In the genomic region with DNA sequence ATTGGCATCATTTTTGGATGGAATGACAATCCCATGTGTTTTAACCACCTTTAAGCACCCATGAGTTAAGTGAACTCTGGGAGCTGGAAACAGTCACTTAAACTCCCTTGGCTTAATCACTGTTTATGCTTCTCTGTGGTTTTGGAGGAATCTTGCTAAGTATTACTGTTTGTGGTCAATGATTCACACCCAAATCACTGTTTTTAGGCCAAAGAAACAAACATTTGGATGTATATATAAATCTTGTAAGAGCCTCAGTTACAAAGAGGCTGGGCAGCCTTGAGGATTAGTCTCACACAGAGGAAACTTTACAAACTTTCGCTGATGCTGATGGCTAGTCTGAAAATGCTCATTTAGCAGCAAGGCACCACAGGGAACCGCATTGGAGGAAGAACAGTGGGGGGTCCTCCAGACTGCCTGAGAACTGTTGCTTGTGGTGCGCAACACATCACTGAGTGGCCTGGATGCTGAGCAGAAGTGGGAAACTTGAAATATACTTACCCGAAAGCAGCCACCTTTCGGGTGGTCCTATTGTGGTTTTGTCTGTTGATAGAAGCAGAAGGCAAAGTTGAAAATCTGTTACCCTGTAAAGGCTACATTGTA, we compare ENCODE assay signal across 26 mouse cellular contexts. TPM values are rescaled to one million over a fixed set of nuclear protein-coding genes. Genes with fewer than 3 reads are reported as not detected.
DNase-seq lines count a peak whose midpoint lies in the region; ATAC-seq and TF ChIP-seq lines count a peak whose summit lies in the region.
"Had no signal": no experiment of that assay in that cellular context is flagged by ENCODE, and none has a peak within 500 bp of the region (broad histone marks: within the 10 kb centered on the region; RNA-seq: fewer than 3 reads in every experiment).

No protein-coding gene starts in this region.

- TF ChIP-seq EP300 in heart, adult 2 months (IDR thresholded peaks at IDR 0.05; ENCODE audit: insufficient read depth, low read depth, low read length), result no peak

- TF ChIP-seq POLR2A in heart, adult 2 months (IDR thresholded peaks at IDR 0.05; ENCODE audit: insufficient read depth, low read depth, low read length), result no peak

- no peak for TF ChIP-seq CTCF in heart, adult 2 months (IDR thresholded peaks at IDR 0.05)

- H3K9me3 ChIP-seq in embryonic facial prominence, embryonic 14.5 days (ENCODE audit: control insufficient read depth, low read length), result no peaks in the 10 kb centered on the region
- H3K9me3 ChIP-seq in embryonic facial prominence, embryonic 10.5 days, result no peaks in the 10 kb centered on the region
- no peaks in the 10 kb centered on the region for H3K9me3 ChIP-seq in embryonic facial prominence, embryonic 15.5 days (replicated peaks)
- H3K9me3 ChIP-seq: embryonic facial prominence, embryonic 12.5 days; intestine, embryonic 15.5 days; liver, embryonic 13.5 days; midbrain, embryonic 12.5 days had no signal

- peaks cover 4% of the 10 kb centered on the region; the same call in 1 of the 2 replicates for H3K4me1 ChIP-seq in embryonic facial prominence, embryonic 14.5 days (ENCODE audit: control insufficient read depth, insufficient read depth, low read length)
- H3K4me1 ChIP-seq in embryonic facial prominence, embryonic 10.5 days, result no peaks in the 10 kb centered on the region
- peaks cover 9% of the 10 kb centered on the region; the same call in 1 of the 2 replicates for H3K4me1 ChIP-seq in embryonic facial prominence, embryonic 15.5 days
- H3K4me1 ChIP-seq in heart, adult 2 months (ENCODE audit: control insufficient read depth, insufficient read depth, low read length), result no peaks in the 10 kb centered on the region
- H3K4me1 ChIP-seq: embryonic facial prominence, embryonic 12.5 days; intestine, embryonic 15.5 days; midbrain, embryonic 12.5 days had no signal

- H3K4me2 ChIP-seq in embryonic facial prominence, embryonic 14.5 days (ENCODE audit: low read depth, low read length), result no peak overlapping the region
- no peak overlapping the region for H3K4me2 ChIP-seq in embryonic facial prominence, embryonic 15.5 days (replicated peaks)
- H3K4me2 ChIP-seq: embryonic facial prominence, embryonic 12.5 days; heart, embryonic 11.5 days; intestine, embryonic 15.5 days; liver, embryonic 13.5 days; midbrain, embryonic 12.5 days had no signal

- no peaks in the 10 kb centered on the region for H3K27me3 ChIP-seq in embryonic facial prominence, embryonic 14.5 days (replicated peaks; ENCODE audit: control insufficient read depth, insufficient read depth, low read length)
- H3K27me3 ChIP-seq in embryonic facial prominence, embryonic 10.5 days (replicated peaks; ENCODE audit: low read depth, poor library complexity, severe bottlenecking), result no peaks in the 10 kb centered on the region
- H3K27me3 ChIP-seq in embryonic facial prominence, embryonic 15.5 days, result no peaks in the 10 kb centered on the region
- H3K27me3 ChIP-seq in heart, adult 2 months (ENCODE audit: control insufficient read depth, insufficient read depth, low read length), result no peaks in the 10 kb centered on the region
- H3K27me3 ChIP-seq: CH12.LX; embryonic facial prominence, embryonic 12.5 days; intestine, embryonic 15.5 days; liver, embryonic 13.5 days; midbrain, embryonic 12.5 days had no signal

- intact Hi-C loops in heart, adult 2 months (cut with DNase I), result no loop called here

- ATAC-seq in embryonic facial prominence, embryonic 14.5 days (ENCODE audit: low read depth), result no peak; the same call in 1 of the 2 replicates
- 0 out of 2 replicates have a peak, but pooled peaks have one; percentile 15 for ATAC-seq in embryonic facial prominence, embryonic 15.5 days (ENCODE audit: insufficient number of reproducible peaks, low FRiP score, low TSS enrichment, low read depth)
- ATAC-seq: hindbrain, embryonic 16.5 days; intestine, embryonic 15.5 days had no signal

- DNase-seq in embryonic facial prominence, embryonic 14.5 days (ENCODE audit: low spot score), result peak; percentile 47
- DNase-seq in embryonic facial prominence, embryonic 10.5 days (ENCODE audit: low spot score), result no peak
- peak; percentile 4 for DNase-seq in 416B (ENCODE audit: low read depth)
- peak; percentile 83 for DNase-seq in NIH3T3 (ENCODE audit: low read depth)
- DNase-seq in MN1 (ENCODE audit: low spot score), result no peak
- DNase-seq in heart, adult 2 months, result no peak
- DNase-seq in heart, adult 11 months, result no peak
- DNase-seq: adrenal gland, postnatal 36 days; cerebellum, adult 11 months; cerebellum, adult 9-11 months; gastrocnemius, adult 2 months; kidney, adult 8-10 months; kidney, postnatal 25 days; layer of hippocampus, postnatal 36 days; liver, embryonic 13.5 days; lung, adult 2 months; lung, postnatal 14 days; thymus, postnatal 25 days had no signal

- no peak overlapping the region for H3K9ac ChIP-seq in embryonic facial prominence, embryonic 14.5 days (ENCODE audit: low read depth, low read length)
- H3K9ac ChIP-seq in embryonic facial prominence, embryonic 15.5 days, result no peak overlapping the region
- no peak overlapping the region for H3K9ac ChIP-seq in heart, adult 2 months (ENCODE audit: low read depth, low read length)
- H3K9ac ChIP-seq: embryonic facial prominence, embryonic 12.5 days; intestine, embryonic 15.5 days; liver, embryonic 13.5 days; midbrain, embryonic 12.5 days had no signal

- no peak overlapping the region for H3K27ac ChIP-seq in embryonic facial prominence, embryonic 14.5 days (replicated peaks; ENCODE audit: low read depth, low read length)
- H3K27ac ChIP-seq in embryonic facial prominence, embryonic 10.5 days (replicated peaks), result no peak overlapping the region
- no peak overlapping the region for H3K27ac ChIP-seq in embryonic facial prominence, embryonic 15.5 days (replicated peaks)
- no peak overlapping the region for H3K27ac ChIP-seq in heart, adult 2 months
- H3K27ac ChIP-seq: embryonic facial prominence, embryonic 12.5 days; gastrocnemius, adult 2 months; intestine, embryonic 15.5 days; layer of hippocampus, adult 2 months; liver, embryonic 13.5 days; midbrain, embryonic 12.5 days had no signal

- H3K4me3 ChIP-seq in embryonic facial prominence, embryonic 14.5 days (ENCODE audit: low read depth, low read length), result no peak overlapping the region
- no peak overlapping the region for H3K4me3 ChIP-seq in embryonic facial prominence, embryonic 10.5 days
- no peak overlapping the region for H3K4me3 ChIP-seq in embryonic facial prominence, embryonic 15.5 days (replicated peaks)
- no peak overlapping the region for H3K4me3 ChIP-seq in heart, adult 2 months
- H3K4me3 ChIP-seq: embryonic facial prominence, embryonic 12.5 days; gastrocnemius, adult 2 months; intestine, embryonic 15.5 days; layer of hippocampus, adult 2 months; liver, embryonic 13.5 days; midbrain, embryonic 12.5 days had no signal

- H3K79me2 ChIP-seq in heart, adult 2 months (replicated peaks; ENCODE audit: control insufficient read depth, insufficient read depth, low read length), result no peaks in the 10 kb centered on the region

- WGBS in embryonic facial prominence, embryonic 14.5 days, result 53% methylated on average over 5 of the region's 5 CpGs
- 59% methylated on average over 5 of the region's 5 CpGs for WGBS in embryonic facial prominence, embryonic 10.5 days
- WGBS in embryonic facial prominence, embryonic 15.5 days, result 56% methylated on average over 5 of the region's 5 CpGs
- 89% methylated on average over 5 of the region's 5 CpGs for WGBS in heart, adult 2 months

- H3K36me3 ChIP-seq in embryonic facial prominence, embryonic 14.5 days (ENCODE audit: control insufficient read depth, insufficient read depth, low read length), result no peaks in the 10 kb centered on the region
- H3K36me3 ChIP-seq in embryonic facial prominence, embryonic 10.5 days (replicated peaks), result no peaks in the 10 kb centered on the region
- H3K36me3 ChIP-seq in embryonic facial prominence, embryonic 15.5 days, result no peaks in the 10 kb centered on the region
- no peaks in the 10 kb centered on the region for H3K36me3 ChIP-seq in heart, adult 2 months (ENCODE audit: control insufficient read depth, insufficient read depth, low read length)
- H3K36me3 ChIP-seq: embryonic facial prominence, embryonic 12.5 days; intestine, embryonic 15.5 days; liver, embryonic 13.5 days; midbrain, embryonic 12.5 days had no signal

RNA-seq across cellular contexts. Expression of a gene that starts 36.9 kb away (rescaled TPM):
- 29.7 and 31.7 TPM in 2 replicates for polyA plus RNA-seq in embryonic facial prominence, embryonic 14.5 days (2014; fragmentation: Nextera tagmentation; extraction: Ambion mirVana)
- 37.5 and 38.1 TPM in 2 replicates for polyA plus RNA-seq in embryonic facial prominence, embryonic 10.5 days (2016; fragmentation: Nextera tagmentation; extraction: Ambion mirVana)
- 30.6 and 30.7 TPM in 2 replicates for polyA plus RNA-seq in embryonic facial prominence, embryonic 15.5 days (2015; fragmentation: Nextera tagmentation; extraction: Ambion mirVana)
- total RNA-seq in heart, adult 2 months (2021), result 10 to 100 TPM; 31.9 to 36.4 TPM
- 16.0 and 26.3 TPM in 2 replicates for polyA plus RNA-seq in heart, adult 2 months (2012; rRNA removed)

Comparison
In these comparisons a context has a peak if more than half of its experiments do, and no peak if none do; other contexts are left out.
1. DNase-seq: peak in embryonic facial prominence, embryonic 14.5 days (single experiment), 416B (single experiment) and NIH3T3 (single experiment); none in embryonic facial prominence, embryonic 10.5 days (single experiment), MN1 (single experiment), heart, adult 2 months (0 of 2) and heart, adult 11 months (single experiment).